Mouse (Mus musculus) R1 (cell line): ENCODE results near the gene Maged1.
"Not testable (repeated sequence)": the region's sequence is repeated elsewhere in the genome, so short reads cannot be mapped to it uniquely, and the experiment has no call there.

Source experiments
- DNase-seq: peaks from one replicate; pipeline ENCODE4 v3.0.0-alpha.2; 2018; ENCODE audit warnings: low read depth, low spot score

The Maged1 gene

GRCm38 (mm10) chrX:94541918-94542355, at the start of gene Maged1:
TSS of gene Maged1 (minus strand) at chrX:94542143.
- peak; percentile 97 for DNase-seq

GRCm38 (mm10) chrX:94580251-94580650, 38.3 kb upstream of the Maged1 start:
- no peak for DNase-seq

GRCm38 (mm10) chrX:94564694-94565093, 22.8 kb upstream of the Maged1 start:
- DNase-seq = no peak

- DNase-seq = no peak
Observed at GRCm38 (mm10) chrX:94562392-94562791, 20.4 kb upstream of the Maged1 start.

GRCm38 (mm10) chrX:94548227-94548626, 6.3 kb upstream of the Maged1 start:
- peak; percentile 30 for DNase-seq

- no peak for DNase-seq
Observed at GRCm38 (mm10) chrX:94545941-94546340, 4.0 kb upstream of the Maged1 start.

GRCm38 (mm10) chrX:94544923-94545322, 3.0 kb upstream of the Maged1 start:
- DNase-seq = peak; percentile 6

- DNase-seq = no peak
Observed at GRCm38 (mm10) chrX:94542536-94542935, 593 bp upstream of the Maged1 start.

GRCm38 (mm10) chrX:94541206-94541605, 737 bp downstream of the Maged1 start:
- DNase-seq = no peak

- DNase-seq = peak; percentile 59
Observed at GRCm38 (mm10) chrX:94540341-94541201, 1.4 kb downstream of the Maged1 start.

- DNase-seq = no peak
Observed at GRCm38 (mm10) chrX:94534346-94534745, 7.6 kb downstream of the Maged1 start.

- no peak for DNase-seq
Observed at GRCm38 (mm10) chrX:94530301-94530700, 11.6 kb downstream of the Maged1 start.

GRCm38 (mm10) chrX:94522166-94522565, 19.8 kb downstream of the Maged1 start:
- no peak for DNase-seq

- no peak for DNase-seq
Observed at GRCm38 (mm10) chrX:94508442-94508819, 33.5 kb downstream of the Maged1 start.

- DNase-seq = not testable (repeated sequence)
Observed at GRCm38 (mm10) chrX:94507698-94508441, 34.1 kb downstream of the Maged1 start.

GRCm38 (mm10) chrX:94486001-94486792, 55.7 kb downstream of the Maged1 start:
- no peak for DNase-seq
